Mouse (Mus musculus): ENCODE measurements at regions not wholly inside any gene's neighbourhood (a gene's known extent, or its start where the extent isn't known, plus 50 kb on each side); places are given as distances from the start of the nearest gene placed in this dataset.

DNA sequence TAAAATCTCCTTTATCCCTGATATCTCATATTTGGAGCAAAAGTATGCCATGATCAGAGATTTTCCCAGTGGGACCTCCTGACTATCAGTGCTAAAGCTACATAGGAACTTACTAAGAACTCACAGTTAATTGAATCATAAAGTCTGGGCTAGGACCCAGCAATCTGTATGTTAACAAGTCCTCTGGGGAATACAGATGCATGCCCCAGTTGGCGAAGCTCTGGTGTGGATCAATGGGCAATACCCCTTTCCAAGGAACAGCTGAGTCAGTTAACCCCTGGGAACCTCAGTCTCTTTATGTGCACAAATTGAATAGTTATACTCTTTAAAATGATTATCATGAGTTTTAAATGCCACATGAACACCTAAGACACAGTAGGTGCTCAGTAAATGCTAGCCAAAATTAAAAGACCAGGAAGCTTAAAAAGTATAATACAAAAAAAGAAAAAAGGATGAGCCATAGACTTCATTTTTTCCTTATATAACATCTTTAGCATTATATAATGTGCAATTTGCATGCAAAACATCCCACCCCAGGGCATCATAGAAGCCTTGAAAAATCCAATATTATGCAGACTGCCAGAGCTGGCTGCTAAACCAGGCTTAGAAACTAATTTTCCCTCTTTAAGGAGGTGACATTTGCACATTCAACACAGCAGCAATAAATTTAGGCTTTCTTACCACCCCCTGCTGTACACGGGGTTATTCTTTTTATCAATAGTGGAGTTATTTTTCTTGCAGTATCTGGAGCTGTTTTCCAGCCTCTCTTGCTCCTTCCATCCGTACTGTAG is 202.7 kb downstream of the Gm16223 start:
- no peaks in the 10 kb centered on the region for H3K4me1 ChIP-seq (ENCODE audit: insufficient read depth, low read length)
- no peaks in the 10 kb centered on the region for H3K27me3 ChIP-seq (ENCODE audit: insufficient read depth, low read length)
- H3K4me3 ChIP-seq (ENCODE audit: low read length) = no peak overlapping the region
- no peak overlapping the region for H3K4me2 ChIP-seq (ENCODE audit: low read depth, low read length)
- DNase-seq (ENCODE audit: low spot score) (peak; percentile 27), ATAC-seq (no peak)
- no peaks in the 10 kb centered on the region for H3K9me3 ChIP-seq (ENCODE audit: low read length)
- H3K27ac ChIP-seq = no peak overlapping the region
- no peaks in the 10 kb centered on the region for H3K36me3 ChIP-seq (ENCODE audit: insufficient read depth, low read length)
- no peak for TF ChIP-seq CTCF (IDR thresholded peaks at IDR 0.05; ENCODE audit: low read depth)
- WGBS = 39% methylated on average over 3 of the region's 3 CpGs
- no peak overlapping the region for H3K9ac ChIP-seq (replicated peaks; ENCODE audit: low read length)

DNA sequence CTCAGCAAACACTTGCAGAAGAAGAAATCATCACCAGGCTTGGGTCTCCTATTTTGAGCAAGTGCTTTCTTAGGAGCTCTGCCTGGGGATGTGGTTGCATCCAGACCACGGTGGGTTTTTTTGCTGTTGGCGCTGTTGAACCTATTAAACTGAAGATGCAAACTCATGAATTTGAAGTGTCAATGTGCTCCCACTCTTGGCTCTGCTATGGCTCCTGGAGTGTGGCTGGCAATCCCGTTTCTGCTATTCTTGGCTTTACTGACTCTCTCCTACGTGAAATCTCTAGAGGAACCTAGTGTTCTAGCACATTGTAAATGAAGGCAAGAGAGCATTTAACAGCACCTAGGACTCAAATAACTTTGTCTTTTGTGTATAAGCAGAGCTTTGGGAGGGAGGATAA is 204.2 kb downstream of the Gm16223 start:
- H3K4me2 ChIP-seq (ENCODE audit: low read depth, low read length) = no peak overlapping the region
- peak; percentile 5 for DNase-seq (ENCODE audit: low spot score)
- no peak for TF ChIP-seq CTCF (IDR thresholded peaks at IDR 0.05; ENCODE audit: low read depth)
- no peaks in the 10 kb centered on the region for H3K4me1 ChIP-seq (ENCODE audit: insufficient read depth, low read length)
- H3K36me3 ChIP-seq (ENCODE audit: insufficient read depth, low read length) = no peaks in the 10 kb centered on the region
- WGBS = 64% methylated on average over 4 of the region's 4 CpGs
- H3K27me3 ChIP-seq (ENCODE audit: insufficient read depth, low read length) = no peaks in the 10 kb centered on the region
- ATAC-seq = no peak
- H3K9me3 ChIP-seq (ENCODE audit: low read length) = no peaks in the 10 kb centered on the region
- no peak overlapping the region for H3K9ac ChIP-seq (replicated peaks; ENCODE audit: low read length)
- no peak overlapping the region for H3K27ac ChIP-seq
- no peak overlapping the region for H3K4me3 ChIP-seq (ENCODE audit: low read length)

DNA sequence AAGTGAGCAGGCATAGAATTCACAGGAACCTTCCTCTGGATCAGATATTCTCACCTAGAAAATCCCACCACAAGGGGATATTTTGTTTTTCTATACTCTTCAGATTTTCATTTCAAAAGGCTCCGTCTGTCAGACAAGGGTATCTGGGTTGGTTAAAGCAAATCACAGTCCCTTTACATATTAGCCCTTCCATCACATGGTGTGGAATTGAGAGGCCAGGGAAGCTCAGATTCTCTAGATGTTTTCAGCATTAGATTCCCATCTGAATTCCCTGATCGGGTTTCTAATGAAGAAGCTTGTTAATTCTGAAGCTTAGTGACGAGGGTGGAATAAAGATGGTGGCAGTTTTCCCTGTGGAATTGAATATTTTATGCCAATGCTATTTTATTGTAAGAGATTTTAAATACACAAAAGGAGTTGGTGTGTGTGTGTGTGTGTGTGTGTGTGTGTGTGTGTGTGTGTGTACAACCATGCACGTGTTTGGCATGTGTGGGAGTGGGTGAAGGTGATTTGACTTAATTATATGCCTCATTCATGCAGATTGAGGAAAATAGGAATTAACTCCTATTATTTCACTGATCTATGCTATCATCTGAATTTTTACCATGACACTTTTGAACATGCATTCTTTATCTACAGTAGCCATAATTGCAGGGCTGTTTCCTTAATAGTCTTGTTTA is 211.0 kb downstream of the Gm16223 start:
- H3K27me3 ChIP-seq (ENCODE audit: insufficient read depth, low read length) = no peaks in the 10 kb centered on the region
- DNase-seq (ENCODE audit: low spot score) = no peak
- no peak for TF ChIP-seq CTCF (IDR thresholded peaks at IDR 0.05; ENCODE audit: low read depth)

More for the DNA sequence above, 211.0 kb downstream of the Gm16223 start:
- H3K4me1 ChIP-seq (ENCODE audit: insufficient read depth, low read length) = no peaks in the 10 kb centered on the region
- H3K4me3 ChIP-seq (ENCODE audit: low read length) = no peak overlapping the region
- H3K27ac ChIP-seq = no peak overlapping the region
- no peaks in the 10 kb centered on the region for H3K36me3 ChIP-seq (ENCODE audit: insufficient read depth, low read length)
- no peak overlapping the region for H3K4me2 ChIP-seq (ENCODE audit: low read depth, low read length)
- H3K9ac ChIP-seq (replicated peaks; ENCODE audit: low read length) = no peak overlapping the region
- H3K9me3 ChIP-seq (ENCODE audit: low read length) = no peaks in the 10 kb centered on the region
- 61% methylated on average over 4 of the region's 4 CpGs for WGBS
- ATAC-seq = no peak

Measured in hindbrain, postnatal 0 days (tissue).